Mouse (Mus musculus) G1E-ER4 (cell line): ENCODE data around the gene Wdr48. TPM values are rescaled to one million over a fixed set of nuclear protein-coding genes. Genes with fewer than 3 reads are reported as not detected.

Experiments
- GATA1 ChIP-seq: IDR thresholded peaks from one replicate; pipeline ENCODE4 v1.8.0; 2012; ENCODE audit warnings: low read length, inconsistent platforms
- polyA plus RNA-seq: library from polyadenylated mRNA; stranded (reverse); fragments of >175 nt; gene quantifications from 2 replicates; pipeline ENCODE4 v1.2.3, GENCODE M21; 2012

Wdr48 gene
- polyA plus RNA-seq, 1 experiment: 29.5 TPM

DNA sequence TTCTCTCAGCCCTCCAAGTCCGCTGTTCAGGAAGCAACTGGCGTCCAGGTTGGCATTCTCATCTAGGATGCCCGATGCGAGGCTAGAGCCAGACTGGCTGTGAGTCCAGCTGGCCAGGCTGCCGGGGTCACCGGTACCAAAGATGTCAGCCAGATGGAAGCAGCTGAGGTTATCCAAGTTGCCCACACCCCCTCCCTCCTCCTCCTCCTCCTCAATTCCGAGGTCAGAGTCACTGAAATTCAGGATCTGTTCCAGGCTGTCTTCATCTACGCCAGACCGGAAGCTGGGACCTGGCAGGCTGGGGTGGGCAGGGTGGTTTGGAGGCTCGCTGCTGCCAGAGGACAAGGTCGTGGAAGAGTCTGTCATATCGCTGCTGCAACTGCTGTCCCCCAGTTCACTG is 77.9 kb downstream of the Wdr48 start:
- no peak for TF ChIP-seq GATA1

DNA sequence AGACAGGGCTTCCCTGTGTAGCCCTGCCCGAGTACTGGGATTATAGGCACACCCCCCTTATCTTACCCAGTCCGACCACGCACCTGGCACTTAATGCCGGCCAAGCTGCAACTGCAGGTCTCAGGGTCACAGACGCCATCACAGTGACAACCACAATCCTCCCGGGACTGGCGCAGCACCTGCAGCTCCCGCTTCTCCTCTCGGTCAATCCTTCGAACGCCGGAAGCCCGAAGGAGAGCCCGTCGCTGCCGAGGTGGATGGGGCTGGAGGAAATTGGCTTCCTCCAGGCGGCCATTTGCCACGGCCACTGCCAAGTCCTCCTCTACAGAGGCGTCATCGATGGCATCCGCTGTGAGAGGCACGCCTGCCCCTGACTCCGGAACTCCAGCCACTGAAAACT is 78.6 kb downstream of the Wdr48 start:
- TF ChIP-seq GATA1: no peak

DNA sequence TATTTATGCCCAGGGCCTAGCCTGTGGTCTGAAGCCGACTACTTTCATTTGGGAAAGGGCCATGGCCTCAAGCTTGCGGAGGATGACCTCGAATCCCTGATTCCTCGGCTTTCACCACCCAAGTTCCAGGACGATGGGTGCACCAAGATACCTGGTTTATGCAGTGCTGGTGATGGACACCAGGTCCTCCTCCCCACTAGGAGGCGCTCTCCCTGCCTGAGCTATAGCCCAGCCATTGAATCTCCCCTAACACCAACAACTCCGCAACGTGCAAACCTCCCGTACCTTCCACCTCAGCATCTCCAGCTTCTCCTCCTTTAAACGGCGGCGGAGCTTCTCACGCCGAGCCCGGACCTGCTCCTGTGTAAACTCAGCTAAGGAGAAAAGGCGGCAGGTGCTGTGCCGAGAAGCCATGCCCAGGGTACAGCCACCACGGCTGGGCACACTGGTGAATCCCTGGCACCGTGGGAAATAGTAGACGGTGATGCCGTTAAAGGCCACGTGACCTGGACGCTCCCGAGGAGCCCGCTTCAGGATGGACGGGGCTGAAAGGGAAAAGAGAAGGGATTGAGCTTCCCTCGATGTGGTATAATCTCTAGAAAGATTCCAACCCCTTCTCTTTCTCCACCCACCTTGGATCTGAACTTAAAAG is 79.3 kb downstream of the Wdr48 start:
- TF ChIP-seq GATA1: no peak

DNA sequence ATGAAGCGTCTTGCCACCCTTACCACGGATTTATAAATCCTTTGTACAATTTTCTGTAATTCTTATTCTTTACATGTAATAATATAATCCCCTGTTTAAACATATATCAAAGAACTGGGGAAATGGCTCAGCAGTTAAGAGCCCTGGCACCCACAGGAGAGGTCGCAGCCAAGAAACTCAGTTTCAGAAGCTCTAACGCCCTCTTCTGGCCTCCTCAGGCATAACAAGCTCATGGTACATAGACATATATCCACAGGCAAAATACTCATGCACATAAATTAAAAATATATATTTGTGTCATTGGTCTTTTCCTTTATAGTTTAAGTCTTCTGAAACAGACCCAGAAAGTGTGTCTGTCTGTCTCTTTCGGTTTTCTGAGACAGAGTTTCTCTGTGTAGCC is 79.9 kb downstream of the Wdr48 start:
- no peak for TF ChIP-seq GATA1

DNA sequence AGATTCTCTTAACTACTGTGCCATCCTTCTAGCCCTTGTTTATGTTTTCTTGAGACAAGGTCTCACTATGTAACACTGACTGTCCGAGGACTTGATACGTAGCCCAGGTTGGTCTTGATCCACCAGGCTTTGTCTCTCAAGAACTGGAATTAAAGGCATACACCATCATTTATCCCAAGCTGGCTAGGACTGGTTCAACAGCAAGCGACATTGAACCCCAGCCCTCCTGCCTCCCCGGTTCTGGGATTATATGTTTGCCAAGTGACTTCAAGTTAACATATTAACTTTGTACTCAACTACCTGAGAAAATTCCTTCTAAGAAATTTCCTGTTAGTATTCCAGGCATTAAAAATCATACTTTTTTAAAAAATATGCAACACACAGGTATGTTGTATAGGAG is 80.6 kb downstream of the Wdr48 start:
- no peak for TF ChIP-seq GATA1

Other genes with a start within 250 kb of the Wdr48 start
- gene Scn10a, start 175.6 kb upstream of the Wdr48 start, polyA plus RNA-seq: not detected in 2 replicates
- not detected in 2 replicates for gene Scn11a, start 69.4 kb upstream of the Wdr48 start, polyA plus RNA-seq
- 27.8 and 34.7 TPM in 2 replicates for gene Gorasp1, start 42.7 kb downstream of the Wdr48 start, polyA plus RNA-seq
- gene Ttc21a, start 42.7 kb downstream of the Wdr48 start, polyA plus RNA-seq: 0.03 TPM in 1 of 2 replicates, not detected in the other
- 33.4 and 36.8 TPM in 2 replicates for gene Csrnp1, start 89.8 kb downstream of the Wdr48 start, polyA plus RNA-seq
- not detected in 2 replicates for gene Xirp1, start 128.7 kb downstream of the Wdr48 start, polyA plus RNA-seq
- not detected in 2 replicates for gene Cx3cr1, start 175.0 kb downstream of the Wdr48 start, polyA plus RNA-seq
- not detected in 2 replicates for gene Ccr8, start 197.2 kb downstream of the Wdr48 start, polyA plus RNA-seq
- 70.4 and 90.9 TPM in 2 replicates for gene Slc25a38, start 215.5 kb downstream of the Wdr48 start, polyA plus RNA-seq
- gene Rpsa, start 232.8 kb downstream of the Wdr48 start, polyA plus RNA-seq: 2,255 and 20,590 TPM in 2 replicates